Mouse (Mus musculus): ENCODE measurements around the gene Prss37. TPM values are rescaled to one million over a fixed set of nuclear protein-coding genes. Genes with fewer than 3 reads are reported as not detected.

The Prss37 gene
- polyA plus RNA-seq, 1 experiment from 2014 or later = not detected

- Histone ChIP-seq H3K36me3 (ENCODE audit: control insufficient read depth, insufficient read depth, low read length) (peaks cover 16% of the 10 kb centered on the region), H3K27me3 (replicated peaks; ENCODE audit: control insufficient read depth, insufficient read depth, low read length) (no peaks in the 10 kb centered on the region), H3K4me3 (ENCODE audit: low read depth, low read length) (peak within 1 kb of the TSS; percentile 82), H3K4me1 (replicated peaks; ENCODE audit: control insufficient read depth, insufficient read depth, low read length) (no peaks in the 10 kb centered on the region; the same call in 1 of the 2 replicates), H3K9me3 (ENCODE audit: control insufficient read depth, low read length) (no peaks in the 10 kb centered on the region), H3K4me2 (peak within 1 kb of the TSS; percentile 87), H3K9ac (ENCODE audit: low read depth, low read length) (peak within 1 kb of the TSS; percentile 87), H3K27ac (ENCODE audit: low read depth, low read length) (peak within 1 kb of the TSS; percentile 87)
- ATAC-seq (replicated peaks; ENCODE audit: low FRiP score) (peak; percentile 96), DNase-seq (ENCODE audit: low spot score) (peak; percentile 91)
- under 1% methylated on average over 54 of the region's 54 CpGs for WGBS
Measured at GRCm38 (mm10) chr6:40470916-40471719, 48.2 kb downstream of the Prss37 start, which contains the start of gene Ssbp1. Gene Ssbp1, plus strand, starts transcription at chr6:40471352.

DNA sequence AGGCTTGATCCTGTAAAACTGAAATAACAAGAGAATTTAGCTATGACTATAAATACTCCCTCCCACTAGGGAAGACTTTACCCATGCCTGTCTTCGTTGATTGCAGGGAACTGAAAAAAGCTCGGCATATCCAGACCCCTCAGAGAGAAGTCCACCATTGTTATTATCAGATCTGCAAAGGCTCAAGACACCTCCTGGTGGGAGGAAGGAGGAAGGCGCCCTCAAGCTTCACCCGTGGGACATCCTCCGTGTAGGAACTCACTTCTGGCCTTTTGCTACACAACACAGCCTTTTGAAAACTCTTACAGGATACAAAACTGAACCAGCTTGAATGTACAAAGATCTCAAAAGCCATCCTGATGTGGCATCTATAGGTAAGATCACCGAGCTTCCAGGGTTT, 53.6 kb downstream of the Prss37 start:
- Histone ChIP-seq H3K4me2 (no peak overlapping the region), H3K4me3 (ENCODE audit: low read depth, low read length) (no peak overlapping the region), H3K4me1 (replicated peaks; ENCODE audit: control insufficient read depth, insufficient read depth, low read length) (no peaks in the 10 kb centered on the region), H3K9me3 (ENCODE audit: control insufficient read depth, low read length) (no peaks in the 10 kb centered on the region), H3K27me3 (replicated peaks; ENCODE audit: control insufficient read depth, insufficient read depth, low read length) (no peaks in the 10 kb centered on the region), H3K27ac (ENCODE audit: low read depth, low read length) (no peak overlapping the region), H3K9ac (ENCODE audit: low read depth, low read length) (no peak overlapping the region), H3K36me3 (ENCODE audit: control insufficient read depth, insufficient read depth, low read length) (no peaks in the 10 kb centered on the region)
- WGBS = 53% methylated on average over 6 of the region's 6 CpGs
- no peak for DNase-seq (ENCODE audit: low spot score)
- no peak for ATAC-seq (replicated peaks; ENCODE audit: low FRiP score)

Other genes starting within 250 kb of the Prss37 start
- gene Agk, start 194.3 kb downstream of the Prss37 start, polyA plus RNA-seq (2014; fragmentation: Nextera tagmentation; extraction: Ambion mirVana) = 35.8 and 40.1 TPM in 2 replicates
- 4.7 and 5.5 TPM in 2 replicates for gene E330009J07Rik, start 83.4 kb downstream of the Prss37 start, polyA plus RNA-seq (2014; fragmentation: Nextera tagmentation; extraction: Ambion mirVana)
- not detected in 2 replicates for gene Wee2, start 80.4 kb downstream of the Prss37 start, polyA plus RNA-seq (2014; fragmentation: Nextera tagmentation; extraction: Ambion mirVana)
- gene Ssbp1, start 48.2 kb downstream of the Prss37 start, polyA plus RNA-seq (2014; fragmentation: Nextera tagmentation; extraction: Ambion mirVana) = 161 and 179 TPM in 2 replicates
- gene Tas2r137, start 28.3 kb downstream of the Prss37 start, polyA plus RNA-seq (2014; fragmentation: Nextera tagmentation; extraction: Ambion mirVana) = not detected in 2 replicates
- not detected in 2 replicates for gene Tas2r108, start 26.0 kb downstream of the Prss37 start, polyA plus RNA-seq (2014; fragmentation: Nextera tagmentation; extraction: Ambion mirVana)
- gene Olfr461, start 35.5 kb upstream of the Prss37 start, polyA plus RNA-seq (2014; fragmentation: Nextera tagmentation; extraction: Ambion mirVana) = 0.08 and 0.11 TPM in 2 replicates
- gene Olfr460, start 50.0 kb upstream of the Prss37 start, polyA plus RNA-seq (2014; fragmentation: Nextera tagmentation; extraction: Ambion mirVana) = not detected in 2 replicates
- 2.5 and 3.4 TPM in 2 replicates for gene Clec5a, start 66.3 kb upstream of the Prss37 start, polyA plus RNA-seq (2014; fragmentation: Nextera tagmentation; extraction: Ambion mirVana)
- gene Tas2r138, start 93.8 kb upstream of the Prss37 start, polyA plus RNA-seq (2014; fragmentation: Nextera tagmentation; extraction: Ambion mirVana) = not detected in 2 replicates
- gene Mgam, start 109.3 kb upstream of the Prss37 start, polyA plus RNA-seq (2014; fragmentation: Nextera tagmentation; extraction: Ambion mirVana) = 0.12 and 0.65 TPM in 2 replicates